Mouse (Mus musculus): ENCODE data around the gene Adgrf3.

GRCm38 (mm10) chr5:30201521-30201920, 4.0 kb downstream of the Adgrf3 start:
- TF ChIP-seq MYOD1 (IDR thresholded peaks at IDR 0.05; ENCODE audit: control insufficient read depth, insufficient read length, low read depth), result no peak
- peak; percentile 48 for TF ChIP-seq CTCF (IDR thresholded peaks at IDR 0.05; ENCODE audit: control insufficient read depth, insufficient read depth, insufficient read length)
- TF ChIP-seq MYOG (IDR thresholded peaks at IDR 0.05; ENCODE audit: control insufficient read depth, extremely low read depth, insufficient read length), result no peak
- no peak for TF ChIP-seq USF1 (IDR thresholded peaks at IDR 0.05; ENCODE audit: low read depth)
- no peak for TF ChIP-seq MAX (IDR thresholded peaks at IDR 0.05)
- TF ChIP-seq CEBPB (IDR thresholded peaks at IDR 0.05; ENCODE audit: low read depth), result no peak
- no peak for TF ChIP-seq FOSL1 (IDR thresholded peaks at IDR 0.05; ENCODE audit: insufficient read depth, low read length, poor library complexity, severe bottlenecking)

Measured in C2C12 (cell line).